Mouse (Mus musculus) stomach, embryonic 14.5 days (tissue): ENCODE measurements around the gene Hexdc. TPM values are rescaled to one million over a fixed set of nuclear protein-coding genes. Genes with fewer than 3 reads are reported as not detected.

Experiments
- ATAC-seq: fragments of 200-750 bp; cut with Nextera tagmentation; 2 replicates; pipeline ENCODE4 v1.8.0; 2017; ENCODE audit warnings: low read depth, moderate TSS enrichment; ENCODE audit not compliant: insufficient number of reproducible peaks, insufficient read depth, low FRiP score
- H3K27ac ChIP-seq: fragments of 300-500 bp; sonication (generic); 2 replicates; pipeline ENCODE4 v1.5.1; 2014; ENCODE audit warnings: mild to moderate bottlenecking, low read length, moderate library complexity, mixed read lengths
- H3K27me3 ChIP-seq: fragments of 300-500 bp; sonication (generic); 2 replicates; pipeline ENCODE4 v1.6.1; 2014; ENCODE audit warnings: low read length, control low read depth, mixed read lengths; ENCODE audit not compliant: control insufficient read depth, insufficient read depth
- H3K36me3 ChIP-seq: fragments of 300-500 bp; sonication (generic); 2 replicates; pipeline ENCODE4 v1.6.1; 2014; ENCODE audit warnings: mild to moderate bottlenecking, control low read depth, low read length, moderate library complexity, mixed read lengths; ENCODE audit not compliant: control insufficient read depth, insufficient read depth
- H3K4me1 ChIP-seq: fragments of 300-500 bp; sonication (generic); 2 replicates; pipeline ENCODE4 v1.6.1; 2014; ENCODE audit warnings: low read length, control low read depth, mixed read lengths; ENCODE audit not compliant: control insufficient read depth, insufficient read depth
- H3K4me2 ChIP-seq: fragments of 300-500 bp; sonication (generic); replicated peaks from 2 replicates; pipeline ENCODE4 v1.6.1; 2014; ENCODE audit warnings: low read depth, low read length, control low read depth
- H3K4me3 ChIP-seq: fragments of 300-500 bp; sonication (generic); 2 replicates; pipeline ENCODE4 v1.5.1; 2014; ENCODE audit warnings: low read depth, low read length, control low read depth
- H3K9ac ChIP-seq: fragments of 300-500 bp; sonication (generic); replicated peaks from 2 replicates; pipeline ENCODE4 v1.6.1; 2014; ENCODE audit warnings: low read depth, mild to moderate bottlenecking, control low read depth, low read length, moderate library complexity, mixed read lengths
- H3K9me3 ChIP-seq: fragments of 300-500 bp; sonication (generic); 2 replicates; pipeline ENCODE4 v1.6.1; 2016; ENCODE audit warnings: low read depth, low read length, control low read depth; ENCODE audit not compliant: control insufficient read depth
- WGBS: fragments of 180-500 bp; shearing (Covaris S2); extraction: QIAGEN DNeasy Blood & Tissue Kit; methylation state at CpG from one replicate; pipeline ENCODE4 v1.1.7; 2014; 5-methylcytosine and 5-hydroxymethylcytosine counted together
- polyA plus RNA-seq: library from polyadenylated mRNA; unstranded; fragments of >200 nt; fragmentation: Nextera tagmentation; extraction: Ambion mirVana; gene quantifications from 2 replicates; pipeline ENCODE4 v1.2.1, GENCODE M21; 2014

The Hexdc gene
- 12.0 and 12.6 TPM in 2 replicates for polyA plus RNA-seq

DNA sequence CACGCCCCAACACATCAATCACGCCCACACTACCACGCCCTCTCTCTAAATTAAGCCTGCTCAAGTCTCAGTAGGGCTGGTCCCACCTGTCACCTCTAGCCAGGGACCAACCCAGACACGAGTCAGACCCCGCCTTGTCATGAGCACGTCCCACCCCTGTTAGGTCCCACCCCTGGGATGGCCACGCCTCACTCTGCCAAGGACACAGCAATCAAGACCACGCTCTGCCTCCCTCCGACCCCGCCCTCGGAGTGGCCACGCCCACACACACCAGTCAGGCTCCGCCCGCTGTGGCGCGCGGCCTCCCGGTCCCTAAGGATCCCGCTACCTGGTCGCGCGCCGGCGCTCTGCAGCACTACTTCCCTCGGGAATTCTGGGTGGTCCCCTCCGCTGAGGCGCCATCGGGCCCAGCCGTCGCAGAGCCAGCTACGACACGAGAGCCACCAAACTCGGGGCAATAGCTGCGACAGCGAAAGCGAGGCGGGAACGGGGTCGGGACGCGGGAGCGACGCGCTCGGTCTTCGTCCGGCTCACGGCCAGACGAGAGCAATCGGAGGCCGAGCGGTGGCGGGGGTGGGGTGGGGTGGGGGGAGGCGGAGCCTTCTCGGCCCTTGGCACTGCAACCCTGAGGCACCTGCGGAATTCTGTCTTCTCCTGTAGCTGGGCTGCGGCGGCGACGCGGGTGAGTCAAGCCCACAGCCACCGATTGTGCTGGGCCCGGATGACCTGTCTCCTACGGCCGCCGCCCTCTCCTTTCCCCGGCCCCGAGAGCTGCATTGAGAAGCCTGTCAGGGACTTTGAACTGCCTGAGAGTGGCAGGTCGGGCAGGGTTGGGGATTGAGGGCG, at the start of gene Hexdc, which contains the start of gene Ogfod3:
TSS of gene Hexdc (plus strand) at position 273 of the 846 bp plus-strand sequence.
TSS of gene Ogfod3 (minus strand) at position 551 of the 846 bp plus-strand sequence.
- peak within 1 kb of the TSS; percentile 58 for H3K9ac ChIP-seq
- peaks cover 6% of the 10 kb centered on the region for H3K36me3 ChIP-seq
- 0 out of 2 replicates have a peak, but pooled peaks cover 4% of the 10 kb centered on the region for H3K4me1 ChIP-seq
- peak within 1 kb of the TSS; percentile 72 for H3K4me3 ChIP-seq
- H3K27ac ChIP-seq = peak within 1 kb of the TSS; percentile 58
- peak; percentile 99 for ATAC-seq
- peak within 1 kb of the TSS; percentile 72 for H3K4me2 ChIP-seq
- under 1% methylated on average over 69 of the region's 70 CpGs for WGBS
- no peaks in the 10 kb centered on the region for H3K9me3 ChIP-seq
- H3K27me3 ChIP-seq = no peaks in the 10 kb centered on the region

DNA sequence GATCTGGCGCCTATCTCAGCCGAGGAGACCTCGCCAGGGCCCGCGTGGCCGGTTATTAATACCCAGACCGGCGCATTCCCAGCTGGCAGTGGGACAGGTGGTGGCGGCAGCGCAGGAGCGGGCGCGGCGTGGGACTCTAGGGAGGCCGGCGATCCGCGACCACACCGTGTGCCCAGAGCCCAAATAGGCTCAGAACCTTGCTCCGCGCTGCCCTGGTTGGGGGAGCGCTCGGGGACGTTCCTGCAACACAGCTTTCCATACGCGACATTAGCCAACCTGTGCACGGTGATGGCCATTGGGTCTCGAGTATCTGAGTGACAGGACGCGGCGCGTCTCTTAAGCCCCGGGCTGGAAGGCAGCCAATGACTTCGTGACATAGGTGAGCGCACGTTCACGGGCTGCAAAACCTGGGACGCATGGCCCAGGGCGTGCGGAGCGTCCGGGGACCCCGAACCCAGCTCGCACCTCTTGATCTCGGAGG, 47.8 kb upstream of the Hexdc start:
- H3K4me1 ChIP-seq = no peaks in the 10 kb centered on the region
- no peaks in the 10 kb centered on the region for H3K36me3 ChIP-seq
- peak overlapping the region; percentile 28 for H3K4me3 ChIP-seq
- H3K27me3 ChIP-seq = peaks cover 30% of the 10 kb centered on the region
- under 1% methylated on average over 45 of the region's 45 CpGs for WGBS
- H3K9me3 ChIP-seq = no peaks in the 10 kb centered on the region
- ATAC-seq = no peak
- H3K4me2 ChIP-seq = peak overlapping the region; percentile 57
- no peak overlapping the region for H3K9ac ChIP-seq
- no peak overlapping the region for H3K27ac ChIP-seq

DNA sequence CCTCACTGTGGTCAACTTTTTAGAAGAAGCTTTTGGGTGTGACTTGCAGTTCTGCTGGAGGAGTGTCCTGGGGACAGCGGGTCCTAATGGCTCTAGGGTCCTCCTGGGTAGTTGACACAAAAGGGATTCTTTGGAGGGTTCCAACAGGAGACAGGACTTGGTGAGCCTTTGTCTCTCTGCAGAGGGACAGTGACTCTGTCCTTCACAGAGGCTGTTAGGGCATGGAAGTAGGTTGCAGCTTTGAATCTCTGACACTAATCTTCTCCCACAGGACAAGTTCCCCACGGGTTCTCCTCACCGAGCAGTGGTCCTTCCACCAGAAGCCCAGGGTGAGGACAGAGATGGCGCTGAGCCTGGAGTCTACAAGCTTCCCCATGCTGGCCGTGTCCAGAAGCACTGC, 44.3 kb upstream of the Hexdc start, which contains the start of gene Uts2r:
TSS of gene Uts2r (plus strand) at position 301 of the 400 bp plus-strand sequence.
- Histone ChIP-seq H3K4me3 (no peak within 1 kb of the TSS), H3K27ac (no peak within 1 kb of the TSS), H3K9ac (no peak within 1 kb of the TSS), H3K4me1 (no peaks in the 10 kb centered on the region), H3K36me3 (no peaks in the 10 kb centered on the region), H3K27me3 (peaks cover 30% of the 10 kb centered on the region), H3K9me3 (no peaks in the 10 kb centered on the region), H3K4me2 (no peak within 1 kb of the TSS)
- WGBS = 89% methylated on average over 5 of the region's 5 CpGs
- no peak for ATAC-seq

- Histone ChIP-seq H3K36me3 (no peaks in the 10 kb centered on the region), H3K4me3 (no peak overlapping the region), H3K27ac (no peak overlapping the region), H3K9me3 (no peaks in the 10 kb centered on the region), H3K4me2 (no peak overlapping the region), H3K4me1 (no peaks in the 10 kb centered on the region), H3K9ac (no peak overlapping the region), H3K27me3 (peaks cover 22% of the 10 kb centered on the region)
- ATAC-seq = no peak
- WGBS = 92% methylated on average over 26 of the region's 26 CpGs
These were observed 43.4 kb upstream of the Hexdc start for GRCm38 (mm10) chr11:121160636-121161346.

GRCm38 (mm10) chr11:121163751-121164150, 40.5 kb upstream of the Hexdc start:
- no peak for ATAC-seq
- no peak overlapping the region for H3K27ac ChIP-seq
- 74% methylated on average over 4 of the region's 4 CpGs for WGBS

GRCm38 (mm10) chr11:121173203-121173602, 31.0 kb upstream of the Hexdc start:
- Histone ChIP-seq H3K27me3 (no peaks in the 10 kb centered on the region), H3K4me3 (no peak overlapping the region), H3K36me3 (no peaks in the 10 kb centered on the region), H3K4me1 (no peaks in the 10 kb centered on the region), H3K27ac (no peak overlapping the region), H3K9ac (no peak overlapping the region), H3K4me2 (no peak overlapping the region), H3K9me3 (no peaks in the 10 kb centered on the region)
- ATAC-seq = no peak
- 80% methylated on average over 5 of the region's 5 CpGs for WGBS

More at GRCm38 (mm10) chr11:121163751-121164150, 40.5 kb upstream of the Hexdc start:
- no peak overlapping the region for H3K4me3 ChIP-seq
- H3K4me2 ChIP-seq = no peak overlapping the region
- no peaks in the 10 kb centered on the region for H3K4me1 ChIP-seq
- no peaks in the 10 kb centered on the region for H3K36me3 ChIP-seq
- no peaks in the 10 kb centered on the region for H3K27me3 ChIP-seq
- no peaks in the 10 kb centered on the region for H3K9me3 ChIP-seq
- H3K9ac ChIP-seq = no peak overlapping the region

GRCm38 (mm10) chr11:121174234-121174633, 30.0 kb upstream of the Hexdc start:
- Histone ChIP-seq H3K36me3 (no peaks in the 10 kb centered on the region), H3K9ac (no peak overlapping the region), H3K27ac (no peak overlapping the region), H3K9me3 (no peaks in the 10 kb centered on the region), H3K27me3 (no peaks in the 10 kb centered on the region), H3K4me3 (no peak overlapping the region), H3K4me2 (no peak overlapping the region), H3K4me1 (no peaks in the 10 kb centered on the region)
- no peak for ATAC-seq
- 56% methylated on average over 3 of the region's 3 CpGs for WGBS
